Mouse (Mus musculus) lung, embryonic 15.5 days (tissue): ENCODE data around the gene Gm21760. TPM values are rescaled to one million over a fixed set of nuclear protein-coding genes. Genes with fewer than 3 reads are reported as not detected.
"Not testable (repeated sequence)": the region's sequence is repeated elsewhere in the genome, so short reads cannot be mapped to it uniquely, and the experiment has no call there.

Source experiments
- ATAC-seq: fragments of 200-750 bp; cut with Nextera tagmentation; 2 replicates; pipeline ENCODE4 v1.8.0; 2017; ENCODE audit warnings: moderate number of reproducible peaks, borderline replicate concordance; ENCODE audit not compliant: low FRiP score, low TSS enrichment; ENCODE audit errors: extremely low read depth
- H3K27ac ChIP-seq: fragments of 300-500 bp; sonication (generic); 2 replicates; pipeline ENCODE4 v1.5.1; 2015; ENCODE audit warnings: moderate library complexity, mild to moderate bottlenecking, inconsistent platforms
- H3K27me3 ChIP-seq: fragments of 300-500 bp; sonication (generic); 2 replicates; pipeline ENCODE4 v1.6.1; 2015; ENCODE audit warnings: inconsistent platforms
- H3K36me3 ChIP-seq: fragments of 300-500 bp; sonication (generic); 2 replicates; pipeline ENCODE4 v1.6.1; 2015; ENCODE audit warnings: inconsistent platforms
- H3K4me1 ChIP-seq: fragments of 300-500 bp; sonication (generic); 2 replicates; pipeline ENCODE4 v1.6.1; 2015; ENCODE audit warnings: inconsistent platforms
- H3K4me2 ChIP-seq: fragments of 300-500 bp; sonication (generic); 2 replicates; pipeline ENCODE4 v1.6.1; 2015; ENCODE audit warnings: inconsistent platforms, mild to moderate bottlenecking, moderate library complexity
- H3K4me3 ChIP-seq: fragments of 300-500 bp; sonication (generic); 2 replicates; pipeline ENCODE4 v1.5.1; 2015; ENCODE audit warnings: mild to moderate bottlenecking, inconsistent platforms
- H3K9ac ChIP-seq: fragments of 300-500 bp; sonication (generic); 2 replicates; pipeline ENCODE4 v1.6.1; 2015; ENCODE audit warnings: inconsistent platforms
- H3K9me3 ChIP-seq: fragments of 300-500 bp; sonication (generic); 2 replicates; pipeline ENCODE4 v1.6.1; 2016; ENCODE audit warnings: inconsistent platforms
- WGBS: fragments of 180-500 bp; shearing (Covaris S2); methylation state at CpG from one replicate; pipeline ENCODE4 v1.1.7; 2015; 5-methylcytosine and 5-hydroxymethylcytosine counted together
- polyA plus RNA-seq: library from polyadenylated mRNA; unstranded; fragments of >200 nt; fragmentation: Nextera tagmentation; extraction: Ambion mirVana; gene quantifications from 2 replicates; pipeline ENCODE4 v1.2.1, GENCODE M21; 2015

The Gm21760 gene
- polyA plus RNA-seq = not detected in 2 replicates

GRCm38 (mm10) chrY:80133479-80133878, at the start of gene Gm21760:
Gene Gm21760 (plus strand): TSS chrY:80133779.
- ATAC-seq = not testable (repeated sequence)

More at GRCm38 (mm10) chrY:80133479-80133878, at the start of gene Gm21760:
- not testable (repeated sequence) for H3K4me2 ChIP-seq, H3K4me1 ChIP-seq, H3K27me3 ChIP-seq, H3K36me3 ChIP-seq, H3K9me3 ChIP-seq, H3K9ac ChIP-seq, H3K4me3 ChIP-seq, H3K27ac ChIP-seq
- WGBS = no CpG with 5 or more reads among the region's 6 CpGs
